Mouse (Mus musculus) ES-E14 (cell line): Measurements from ENCODE around the gene Sowahd. TPM values are rescaled to one million over a fixed set of nuclear protein-coding genes. Genes with fewer than 3 reads are reported as not detected.

Source experiments
- DNase-seq: peaks from one replicate; pipeline ENCODE4 v3.0.0-alpha.2; 2013; ENCODE audit warnings: low read depth, low spot score
- H3K27ac ChIP-seq: 2 replicates; pipeline ENCODE4 v1.5.1; 2012; ENCODE audit warnings: low read depth, mild to moderate bottlenecking, low read length, moderate library complexity, mixed read lengths; ENCODE audit not compliant: poor library complexity, insufficient read depth, severe bottlenecking
- H3K36me3 ChIP-seq: 2 replicates; pipeline ENCODE4 v1.6.1; 2012; ENCODE audit warnings: mild to moderate bottlenecking, low read length, moderate library complexity, mixed read lengths; ENCODE audit not compliant: control insufficient read depth, poor library complexity, insufficient read depth, severe bottlenecking
- H3K4me1 ChIP-seq, 2 experiments: fragments of 150-350 bp in 1 of 2; sonication (generic) in 1 of 2; 2 replicates each; pipeline ENCODE4 v1.6.1; 2012; ENCODE audit warnings: low read length in 2 of 2, mild to moderate bottlenecking in 1 of 2, mixed read lengths in 1 of 2; ENCODE audit not compliant: control insufficient read depth in 2 of 2, insufficient read depth in 2 of 2, poor library complexity in 1 of 2
- H3K4me3 ChIP-seq, 2 experiments: fragments of 150-350 bp in 1 of 2; sonication (generic) in 1 of 2; 2 replicates each; pipeline ENCODE4 v1.5.1; 2012; ENCODE audit warnings: low read length in 2 of 2, low read depth in 1 of 2, mild to moderate bottlenecking in 1 of 2, mixed read lengths in 1 of 2; ENCODE audit not compliant: insufficient read depth in 1 of 2, poor library complexity in 1 of 2, severe bottlenecking in 1 of 2
- H3K9ac ChIP-seq: 2 replicates; pipeline ENCODE4 v1.6.1; 2012; ENCODE audit warnings: low read depth, mild to moderate bottlenecking, low read length, mixed read lengths; ENCODE audit not compliant: poor library complexity, insufficient read depth, severe bottlenecking
- H3K9me3 ChIP-seq: fragments of 150-350 bp; sonication (generic); 2 replicates; pipeline ENCODE4 v1.6.1; 2012; ENCODE audit warnings: low read depth, mild to moderate bottlenecking, low read length; ENCODE audit not compliant: control insufficient read depth, insufficient read depth
- CHD2 ChIP-seq: IDR thresholded peaks from 2 replicates; pipeline ENCODE4 v1.6.1; 2014; ENCODE audit warnings: mild to moderate bottlenecking, low read depth, low read length, inconsistent platforms
- HCFC1 ChIP-seq: IDR thresholded peaks from 2 replicates; pipeline ENCODE4 v1.6.1; 2012; ENCODE audit warnings: low read length, inconsistent platforms, borderline replicate concordance; ENCODE audit not compliant: insufficient read depth
- MAFK ChIP-seq: IDR thresholded peaks from 2 replicates; pipeline ENCODE4 v1.6.1; 2014; ENCODE audit warnings: mild to moderate bottlenecking, low read depth, low read length, inconsistent platforms; ENCODE audit not compliant: insufficient read depth
- ZC3H11A ChIP-seq: IDR thresholded peaks from 2 replicates; pipeline ENCODE4 v1.6.1; 2012; ENCODE audit warnings: low read depth, mild to moderate bottlenecking, inconsistent platforms, low read length, borderline replicate concordance
- ZNF384 ChIP-seq: IDR thresholded peaks from 2 replicates; pipeline ENCODE4 v1.6.1; 2012; ENCODE audit warnings: low read depth, low read length, inconsistent platforms
- in situ Hi-C, 2 experiments: fragments of 600-800 bp; cut with MboI; formaldehyde crosslinking; loops; one replicate each; pipeline ENCODE4 v1.15.1; 2025; ENCODE audit warnings: low sequenced_read_pairs in 2 of 2, inconsistent platforms in 1 of 2; ENCODE audit not compliant: unreplicated experiment in 2 of 2
- total RNA-seq: library from RNA; depleted of rRNA; stranded (reverse); fragments of 300-350 nt; gene quantifications from 2 replicates; pipeline ENCODE4 v1.2.3, GENCODE M21; 2012

Sowahd gene
- total RNA-seq, 1 experiment: not detected

- peak overlapping the region; percentile 36 to 52 for H3K4me3 ChIP-seq
- H3K36me3 ChIP-seq: no peaks in the 10 kb centered on the region
- no peak for DNase-seq
- 0 out of 4 replicates have a peak, but pooled peaks cover 0 to 2% of the 10 kb centered on the region in 2 experiments for H3K4me1 ChIP-seq
- no peak overlapping the region for H3K27ac ChIP-seq
- H3K9ac ChIP-seq: peak overlapping the region; percentile 29; the same call in 1 of the 2 replicates
- TF ChIP-seq CHD2: no peak
- no peak for TF ChIP-seq ZC3H11A
- no peak for TF ChIP-seq ZNF384
- no peak for TF ChIP-seq MAFK
- TF ChIP-seq HCFC1: no peak
- in situ Hi-C loops: no loop called here
- no peaks in the 10 kb centered on the region for H3K9me3 ChIP-seq
Measured at GRCm38 (mm10) chrX:37048890-37049823, 512 bp downstream of the Sowahd start.

GRCm38 (mm10) chrX:37063902-37064301 lies 15.3 kb downstream of the Sowahd start:
- H3K9me3 ChIP-seq: no peaks in the 10 kb centered on the region
- no peak overlapping the region for H3K9ac ChIP-seq
- in situ Hi-C loops: no loop called here
- DNase-seq: no peak
- TF ChIP-seq ZC3H11A (no peak), HCFC1 (no peak), CHD2 (no peak), ZNF384 (no peak), MAFK (no peak)
- no peak overlapping the region for H3K27ac ChIP-seq
- H3K4me3 ChIP-seq: no peak overlapping the region
- H3K36me3 ChIP-seq: no peaks in the 10 kb centered on the region
- no peaks in the 10 kb centered on the region for H3K4me1 ChIP-seq

- Histone ChIP-seq H3K4me3 (no peak overlapping the region), H3K36me3 (no peaks in the 10 kb centered on the region), H3K9me3 (no peaks in the 10 kb centered on the region), H3K27ac (no peak overlapping the region), H3K4me1 (no peaks in the 10 kb centered on the region), H3K9ac (no peak overlapping the region)
- no peak for TF ChIP-seq CHD2
- no peak for TF ChIP-seq HCFC1
- no peak for TF ChIP-seq ZC3H11A
- no peak for TF ChIP-seq MAFK
- no peak for TF ChIP-seq ZNF384
- in situ Hi-C loops: no loop called here
- DNase-seq: no peak
Measured at GRCm38 (mm10) chrX:37067299-37067698, 18.7 kb downstream of the Sowahd start.

- Histone ChIP-seq H3K9me3 (no peaks in the 10 kb centered on the region), H3K27ac (no peak overlapping the region), H3K36me3 (no peaks in the 10 kb centered on the region), H3K9ac (no peak overlapping the region), H3K4me3 (no peak overlapping the region), H3K4me1 (no peaks in the 10 kb centered on the region)
- DNase-seq: no peak
- in situ Hi-C loops: no loop called here
- TF ChIP-seq ZNF384: no peak
- no peak for TF ChIP-seq HCFC1
- TF ChIP-seq MAFK: no peak
- no peak for TF ChIP-seq CHD2
Measured at GRCm38 (mm10) chrX:37068766-37069165, 20.1 kb downstream of the Sowahd start.
